In genomic region chr12:32858444-32858843, GRCm38 (mm10) we compare ENCODE assay signal across 23 mouse cellular contexts. TPM values are rescaled to one million over a fixed set of nuclear protein-coding genes. Genes with fewer than 3 reads are reported as not detected.
DNase-seq lines count a peak whose midpoint lies in the region; ATAC-seq and TF ChIP-seq lines count a peak whose summit lies in the region.
"Had no signal": no experiment of that assay in that cellular context is flagged by ENCODE, and none has a peak within 500 bp of the region (broad histone marks: within the 10 kb centered on the region; RNA-seq: fewer than 3 reads in every experiment).

No protein-coding gene starts in this region.

- no peak overlapping the region for H3K9ac ChIP-seq in lung, embryonic 15.5 days
- no peak overlapping the region for H3K9ac ChIP-seq in lung, postnatal 0 days (replicated peaks; ENCODE audit: low read depth)
- H3K9ac ChIP-seq: embryonic facial prominence, embryonic 12.5 days; forebrain, embryonic 13.5 days; forebrain, embryonic 15.5 days; forebrain, postnatal 0 days had no signal

- H3K27me3 ChIP-seq in lung, embryonic 15.5 days = no peaks in the 10 kb centered on the region
- H3K27me3 ChIP-seq in lung, postnatal 0 days (replicated peaks; ENCODE audit: insufficient read depth, low read length) = no peaks in the 10 kb centered on the region
- H3K27me3 ChIP-seq: CH12.LX; embryonic facial prominence, embryonic 12.5 days; forebrain, embryonic 13.5 days; forebrain, embryonic 15.5 days had no signal

- no peak for TF ChIP-seq CTCF in gastrocnemius, adult 2 months (IDR thresholded peaks at IDR 0.05)
- TF ChIP-seq CTCF in lung, postnatal 0 days (IDR thresholded peaks at IDR 0.05) = no peak

- 43% methylated on average over 1 of the region's 1 CpGs for WGBS in lung, embryonic 15.5 days
- WGBS in lung, postnatal 0 days = 32% methylated on average over 1 of the region's 1 CpGs

- no peak overlapping the region for H3K4me2 ChIP-seq in lung, embryonic 15.5 days
- H3K4me2 ChIP-seq in lung, postnatal 0 days (replicated peaks; ENCODE audit: low read depth, low read length) = no peak overlapping the region
- H3K4me2 ChIP-seq: embryonic facial prominence, embryonic 12.5 days; forebrain, embryonic 13.5 days; forebrain, embryonic 15.5 days had no signal

- DNase-seq in gastrocnemius, adult 2 months = no peak
- no peak for DNase-seq in gastrocnemius, adult 18-20 months (ENCODE audit: low spot score)
- no peak for DNase-seq in lung, postnatal 36 days
- DNase-seq in lung, postnatal 0 days (ENCODE audit: low spot score) = peak; percentile 41
- no peak for DNase-seq in lung, postnatal 25 days (ENCODE audit: low spot score)
- DNase-seq: adrenal gland, adult 8-10 months; adrenal gland, postnatal 14 days; adrenal gland, postnatal 36 days; B cell, adult 2 months; cerebellum, adult 11-12 months; cerebellum, adult 2 months; cerebellum, adult 9-10 months; cerebellum, postnatal 10 days; cerebellum, postnatal 25 days; forebrain, postnatal 0 days had no signal

- no peaks in the 10 kb centered on the region for H3K9me3 ChIP-seq in lung, embryonic 15.5 days
- H3K9me3 ChIP-seq in lung, postnatal 0 days (ENCODE audit: low read length) = no peaks in the 10 kb centered on the region
- H3K9me3 ChIP-seq: embryonic facial prominence, embryonic 10.5 days; embryonic facial prominence, embryonic 12.5 days; forebrain, embryonic 13.5 days; forebrain, embryonic 15.5 days; G1E had no signal

- TF ChIP-seq EP300 in lung, postnatal 0 days (IDR thresholded peaks at IDR 0.05) = peak; percentile 46; the same call in 1 of the 2 replicates

- no peak for ATAC-seq in lung, embryonic 15.5 days (ENCODE audit: borderline replicate concordance, extremely low read depth, low FRiP score, low TSS enrichment)
- ATAC-seq in lung, postnatal 0 days = peak; percentile 76
- ATAC-seq: CD4-positive, CD25-positive, alpha-beta regulatory T cell, adult 4 months; forebrain, embryonic 13.5 days; forebrain, embryonic 15.5 days; forebrain, postnatal 0 days had no signal

- no peaks in the 10 kb centered on the region for H3K4me1 ChIP-seq in lung, embryonic 15.5 days
- no peaks in the 10 kb centered on the region for H3K4me1 ChIP-seq in lung, postnatal 0 days (ENCODE audit: insufficient read depth, low read depth, low read length)
- H3K4me1 ChIP-seq: forebrain, embryonic 13.5 days; forebrain, embryonic 15.5 days had no signal

- intact Hi-C loops in gastrocnemius, adult 2 months (cut with DNase I) = loop anchor here (2.0 kb wide), 1 partner anchor 24 kb away; no protein-coding TSS in a partner anchor

- H3K27ac ChIP-seq in gastrocnemius, adult 2 months = peak overlapping the region; percentile 88
- H3K27ac ChIP-seq in lung, embryonic 15.5 days = peak overlapping the region; percentile 30; the same call in 1 of the 2 replicates
- no peak overlapping the region for H3K27ac ChIP-seq in lung, postnatal 0 days (ENCODE audit: low read length)
- H3K27ac ChIP-seq: embryonic facial prominence, embryonic 10.5 days; embryonic facial prominence, embryonic 12.5 days; forebrain, embryonic 13.5 days; forebrain, embryonic 15.5 days had no signal

- 0 out of 2 replicates have a peak, but pooled peaks cover 4% of the 10 kb centered on the region for H3K36me3 ChIP-seq in lung, embryonic 15.5 days
- no peaks in the 10 kb centered on the region for H3K36me3 ChIP-seq in lung, postnatal 0 days (ENCODE audit: insufficient read depth, low read length)
- H3K36me3 ChIP-seq: forebrain, embryonic 15.5 days had no signal

- no peak overlapping the region for H3K4me3 ChIP-seq in gastrocnemius, adult 2 months
- no peak overlapping the region for H3K4me3 ChIP-seq in lung, embryonic 15.5 days
- H3K4me3 ChIP-seq in lung, postnatal 0 days (ENCODE audit: low read depth, low read length) = no peak overlapping the region
- H3K4me3 ChIP-seq: embryonic facial prominence, embryonic 10.5 days; embryonic facial prominence, embryonic 12.5 days; forebrain, embryonic 13.5 days; forebrain, embryonic 15.5 days had no signal

RNA-seq across cellular contexts. Expression of gene Nampt, which starts 39.1 kb away (rescaled TPM):
- 10 to 100 TPM; 90.3 to 94.4 TPM for total RNA-seq in gastrocnemius, adult 2 months (2021)
- 10 to 100 TPM; 74.1 to 88.1 TPM for total RNA-seq in gastrocnemius, adult 18-20 months (2021)
- polyA plus RNA-seq in lung, embryonic 15.5 days (2015; fragmentation: Nextera tagmentation; extraction: Ambion mirVana) = 27.1 and 28.3 TPM in 2 replicates
- 18.7 and 19.2 TPM in 2 replicates for polyA plus RNA-seq in lung, postnatal 0 days (2015; fragmentation: Nextera tagmentation; extraction: Ambion mirVana)
